8 mouse cellular contexts compared by ENCODE assay signal in genomic region chr13:41220304-41220834, GRCm38 (mm10). TPM values are rescaled to one million over a fixed set of nuclear protein-coding genes. Genes with fewer than 3 reads are reported as not detected.
DNase-seq lines count a peak whose midpoint lies in the region; ATAC-seq lines count a peak whose summit lies in the region.

Gene Elovl2 (minus strand): TSS chr13:41220405.

- peaks cover 5% of the 10 kb centered on the region for H3K9me3 ChIP-seq in hindbrain, embryonic 16.5 days (ENCODE audit: control insufficient read depth, low read length)
- peaks cover 37% of the 10 kb centered on the region for H3K9me3 ChIP-seq in megakaryocyte, embryonic 14.5 days

- peak within 1 kb of the TSS; percentile 82 for H3K27ac ChIP-seq in hindbrain, embryonic 16.5 days (ENCODE audit: low read depth, low read length)

- intact Hi-C loops in left cerebral cortex, postnatal 10 days (cut with DNase I) = loop anchor here (5.0 kb wide), 1 partner anchor 433 kb away; no protein-coding TSS in a partner anchor

- ATAC-seq in hindbrain, embryonic 16.5 days = peak; percentile 96

- peaks cover 7% of the 10 kb centered on the region for H3K4me1 ChIP-seq in hindbrain, embryonic 16.5 days (ENCODE audit: control insufficient read depth, insufficient read depth, low read depth, low read length)
- H3K4me1 ChIP-seq in megakaryocyte, embryonic 14.5 days = peaks cover 10% of the 10 kb centered on the region

- H3K4me2 ChIP-seq in hindbrain, embryonic 16.5 days (ENCODE audit: low read length) = peak within 1 kb of the TSS; percentile 62

- no peaks in the 10 kb centered on the region for H3K36me3 ChIP-seq in hindbrain, embryonic 16.5 days (ENCODE audit: control insufficient read depth, insufficient read depth, low read length)
- H3K36me3 ChIP-seq in megakaryocyte, embryonic 14.5 days (replicated peaks; ENCODE audit: low read length) = no peaks in the 10 kb centered on the region

- H3K4me3 ChIP-seq in hindbrain, embryonic 16.5 days (ENCODE audit: low read length) = peak within 1 kb of the TSS; percentile 81
- peak within 1 kb of the TSS; percentile 90 for H3K4me3 ChIP-seq in megakaryocyte, embryonic 14.5 days (replicated peaks)

- no peaks in the 10 kb centered on the region for H3K27me3 ChIP-seq in hindbrain, embryonic 16.5 days (replicated peaks; ENCODE audit: control insufficient read depth, insufficient read depth, low read length)
- peaks cover 43% of the 10 kb centered on the region for H3K27me3 ChIP-seq in megakaryocyte, embryonic 14.5 days (replicated peaks)

- peak within 1 kb of the TSS; percentile 89 for H3K9ac ChIP-seq in hindbrain, embryonic 16.5 days (ENCODE audit: low read depth, low read length)

- WGBS in hindbrain, embryonic 16.5 days = 6% methylated on average over 18 of the region's 77 CpGs

- DNase-seq in ZHBTc4 (ENCODE audit: low read depth, low spot score) = peak; percentile 92
- peak; percentile 47 to 81 for DNase-seq in cerebellum, postnatal 4 days (ENCODE audit: low spot score in 2 of 2)
- peak; percentile 73 for DNase-seq in gastrocnemius, postnatal 10 days
- DNase-seq in left cerebral cortex, postnatal 10 days (ENCODE audit: extremely low spot score in 1 of 2, low spot score in 2 of 2) = peak; percentile 34 to 88
- DNase-seq in right cerebral cortex, postnatal 10 days (ENCODE audit: low spot score in 2 of 2) = peak; percentile 78 to 83
- peak; percentile 62 for DNase-seq in urinary bladder, postnatal 14 days (ENCODE audit: low spot score)

RNA-seq across cellular contexts. Expression of gene Elovl2, which starts in this region (rescaled TPM):
- under 1 TPM; 0.32 to 0.38 TPM for total RNA-seq in gastrocnemius, postnatal 10 days (2021)
- 36.4 and 43.1 TPM in 2 replicates for polyA plus RNA-seq in hindbrain, embryonic 16.5 days (2015; fragmentation: Nextera tagmentation; extraction: Ambion mirVana)
- 10 to 100 TPM; 39.2 to 39.6 TPM for total RNA-seq in left cerebral cortex, postnatal 10 days (2021)
- not detected in 2 replicates for polyA plus RNA-seq in megakaryocyte, embryonic 14.5 days (2012; ENCODE audit: insufficient read depth, low replicate concordance)

Comparison
In these comparisons a context has a peak if more than half of its experiments do, and no peak if none do; other contexts are left out.
1. Peak in every context shown above with its lines: DNase-seq, ATAC-seq, H3K4me3 ChIP-seq and H3K27ac ChIP-seq.
2. RNA of gene Elovl2 (total RNA-seq): 39.2 to 39.6 TPM in left cerebral cortex, postnatal 10 days; 0.32 to 0.38 TPM in gastrocnemius, postnatal 10 days; every median in the first group is over 10 times any median in the second.
3. RNA of gene Elovl2 (polyA plus RNA-seq): 36.4 to 43.1 TPM in hindbrain, embryonic 16.5 days; not detected in megakaryocyte, embryonic 14.5 days; every median in the first group is over 10 times any median in the second.
4. Peak in DNase-seq in gastrocnemius, postnatal 10 days; RNA of the gene not detected or under 1 TPM.